Mouse (Mus musculus) megakaryocyte progenitor cell, adult 5-6 weeks (primary cell): ENCODE data around the gene Dpf3. TPM values are rescaled to one million over a fixed set of nuclear protein-coding genes. Genes with fewer than 3 reads are reported as not detected.

ENCODE experiments used
- ATAC-seq: replicated peaks from 2 replicates; pipeline ENCODE4 v1.8.0; 2016; ENCODE audit warnings: mild to moderate bottlenecking, moderate TSS enrichment, inconsistent platforms; ENCODE audit not compliant: poor library complexity
- total RNA-seq, 2 experiments: library from RNA; stranded (forward) in 1 of 2; stranded (reverse) in 1 of 2; fragments of 157-497, 149-512 nt in 1 of 2; fragments of 200-1000 nt in 1 of 2; gene quantifications; 2 replicates each; pipeline versions ENCODE4 v1.2.3 to v1.2.4; 2015 to 2017

The Dpf3 gene
- total RNA-seq, 2 experiments from 2014 or later: 2.1 to 2.8 TPM

DNA sequence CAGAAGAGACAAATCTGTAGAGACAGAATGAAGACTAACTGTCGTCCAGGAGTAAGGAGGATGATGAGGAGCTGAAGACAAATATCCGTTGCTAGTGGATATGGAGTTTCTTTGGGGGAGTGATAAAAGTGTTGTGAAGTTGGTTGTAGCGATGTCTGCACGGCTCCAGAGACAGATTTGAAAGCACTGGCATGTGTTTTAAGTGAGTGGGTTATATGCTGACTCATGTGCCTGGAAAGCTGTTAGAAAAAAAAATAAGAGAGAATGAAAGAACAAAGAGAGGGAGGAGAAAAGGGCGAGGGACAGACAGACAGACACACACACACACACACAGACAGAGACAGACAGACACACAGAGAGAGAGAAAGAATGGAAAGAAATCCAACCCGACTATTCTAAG lies 319.2 kb downstream of the Dpf3 start:
- ATAC-seq: no peak

DNA sequence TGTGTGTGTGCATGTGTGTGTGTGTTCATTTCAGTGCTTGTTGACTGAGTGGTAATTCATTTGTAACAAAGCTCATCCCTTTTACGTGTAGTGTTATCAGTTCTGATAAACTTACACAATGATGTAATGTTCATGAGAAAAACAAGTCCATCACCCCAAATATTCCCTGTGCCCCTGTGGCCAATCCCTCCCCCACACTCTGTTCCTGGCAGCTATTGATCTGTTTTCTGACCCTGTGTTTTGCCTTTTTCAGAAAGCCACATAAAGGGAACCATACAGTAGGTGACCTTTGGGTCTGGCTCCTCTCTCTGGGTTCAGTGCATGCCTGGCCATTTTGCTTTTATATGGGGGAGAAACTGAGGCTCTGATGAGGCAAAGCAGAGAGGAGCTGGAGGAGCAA lies 322.5 kb downstream of the Dpf3 start:
- no peak for ATAC-seq

Other genes starting within 250 kb of the Dpf3 start
- 7.3 and 13.2 TPM in 2 replicates for gene Dcaf4, start 32.8 kb upstream of the Dpf3 start, total RNA-seq (2015)
- 11.1 and 12.4 TPM in 2 replicates for gene Dcaf4, start 32.8 kb upstream of the Dpf3 start, total RNA-seq (2017)
- 4.1 and 5.7 TPM in 2 replicates for gene Zfyve1, start 109.5 kb upstream of the Dpf3 start, total RNA-seq (2015)
- 10.9 and 18.7 TPM in 2 replicates for gene Zfyve1, start 109.5 kb upstream of the Dpf3 start, total RNA-seq (2017)
- gene Rbm25, start 143.5 kb upstream of the Dpf3 start, total RNA-seq (2015): 198 and 253 TPM in 2 replicates
- gene Rbm25, start 143.5 kb upstream of the Dpf3 start, total RNA-seq (2017): 166 and 257 TPM in 2 replicates
- gene Psen1, start 200.4 kb upstream of the Dpf3 start, total RNA-seq (2015): 71.4 and 71.5 TPM in 2 replicates
- 60.8 and 75.1 TPM in 2 replicates for gene Psen1, start 200.4 kb upstream of the Dpf3 start, total RNA-seq (2017)